Mouse (Mus musculus): ENCODE data around the gene Rab2b.

GRCm38 (mm10) chr14:52283629-52284028, 4.3 kb upstream of the Rab2b start:
- TF ChIP-seq EP300 (IDR thresholded peaks at IDR 0.05; ENCODE audit: insufficient read depth, low read depth, low read length), result no peak
- no peak for TF ChIP-seq POLR2A (IDR thresholded peaks at IDR 0.05; ENCODE audit: insufficient read depth, low read length)

Data from ES-Bruce4 (cell line).